Mouse (Mus musculus): ENCODE measurements around the gene Pde4d.
A peak's percentile ranks its signal among the peaks of the same experiment; 100 is the strongest.

Gene Pde4d

GRCm38 (mm10) chr13:109169335-109169606 lies 719.5 kb downstream of the Pde4d start:
- no peak for DNase-seq (ENCODE audit: extremely low spot score, low spot score)

- DNase-seq (ENCODE audit: extremely low spot score, low spot score) = no peak
These were observed 721.9 kb downstream of the Pde4d start for GRCm38 (mm10) chr13:109171688-109172087.

DNA sequence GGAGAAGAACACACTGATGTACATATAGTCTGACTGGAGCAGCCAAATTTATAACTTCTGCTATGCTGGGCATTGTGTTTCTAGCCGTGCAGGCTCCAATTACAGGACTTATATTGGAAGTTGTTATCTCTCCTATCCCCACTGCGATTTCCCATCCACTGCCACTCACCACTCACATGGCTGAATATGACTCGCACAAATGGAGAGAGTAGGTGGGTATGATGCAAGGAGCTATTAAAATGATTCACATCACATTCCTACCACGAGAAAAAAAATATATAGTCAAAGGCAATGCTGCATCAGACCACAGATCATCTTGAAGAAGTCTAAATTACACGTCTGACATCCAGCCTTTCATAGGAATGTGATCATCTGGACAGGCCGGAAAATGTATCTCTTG lies 725.5 kb downstream of the Pde4d start:
- no peak for DNase-seq (ENCODE audit: extremely low spot score, low spot score)

DNA sequence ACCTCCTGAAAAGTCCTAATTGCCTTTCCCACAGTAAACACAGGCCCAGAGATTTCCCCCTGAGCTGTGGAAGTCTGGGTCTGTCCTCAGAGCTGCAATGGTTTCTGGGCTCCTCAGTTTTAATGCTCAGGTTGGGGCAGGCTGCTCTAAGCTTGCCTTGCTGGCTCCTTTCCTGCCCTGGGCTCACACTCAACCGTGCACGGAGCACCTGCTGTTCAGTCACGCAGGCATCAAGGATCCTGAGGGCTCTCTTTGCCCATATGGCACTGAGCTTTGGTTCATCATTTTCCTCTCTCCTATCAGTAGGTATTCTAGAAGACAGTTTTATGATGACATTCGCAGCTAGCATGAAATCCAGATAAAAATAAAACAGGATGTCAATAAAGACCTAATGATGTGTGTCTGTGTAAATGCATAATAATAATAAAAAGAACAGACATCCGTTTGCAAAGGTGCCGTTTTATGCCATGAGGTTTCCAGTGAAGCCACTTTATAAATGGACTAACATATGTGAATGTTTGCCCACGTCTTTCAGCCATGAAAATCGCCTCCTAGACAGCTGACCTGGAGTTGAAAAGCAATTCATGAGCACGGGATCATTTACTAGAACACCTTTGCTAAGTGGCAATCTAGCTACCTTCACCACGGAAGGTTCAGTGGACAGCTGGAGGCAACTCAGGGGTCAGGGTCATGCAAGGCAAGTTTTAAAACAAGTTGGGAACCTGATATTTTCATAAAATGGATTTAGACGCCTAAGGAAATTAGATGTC lies 726.3 kb downstream of the Pde4d start:
- DNase-seq (ENCODE audit: extremely low spot score, low spot score) = no peak

DNA sequence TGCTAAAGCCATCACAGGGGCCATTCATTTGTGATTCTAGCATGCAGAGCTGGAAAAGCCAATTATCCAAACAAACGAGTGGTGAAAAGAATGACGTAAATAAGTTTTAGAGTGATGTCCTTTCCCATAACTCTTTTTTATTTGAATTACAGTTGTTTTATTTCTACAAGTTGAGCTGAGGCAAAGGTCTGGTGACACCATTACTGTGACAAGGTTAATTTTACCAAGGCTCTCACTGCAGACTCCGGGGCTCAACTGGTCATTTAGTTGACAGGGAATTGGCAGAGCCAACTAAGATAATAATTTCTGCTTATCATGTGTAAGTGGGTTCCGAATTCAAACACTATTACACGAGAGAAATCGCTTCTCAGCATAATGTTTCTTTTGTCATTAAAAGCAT lies 731.6 kb downstream of the Pde4d start:
- DNase-seq (ENCODE audit: extremely low spot score, low spot score) = no peak

- DNase-seq (ENCODE audit: extremely low spot score, low spot score) = no peak
These were observed 740.9 kb downstream of the Pde4d start for GRCm38 (mm10) chr13:109190652-109191051.

- no peak for DNase-seq (ENCODE audit: extremely low spot score, low spot score)
These were observed 741.4 kb downstream of the Pde4d start for GRCm38 (mm10) chr13:109191176-109191575.

DNA sequence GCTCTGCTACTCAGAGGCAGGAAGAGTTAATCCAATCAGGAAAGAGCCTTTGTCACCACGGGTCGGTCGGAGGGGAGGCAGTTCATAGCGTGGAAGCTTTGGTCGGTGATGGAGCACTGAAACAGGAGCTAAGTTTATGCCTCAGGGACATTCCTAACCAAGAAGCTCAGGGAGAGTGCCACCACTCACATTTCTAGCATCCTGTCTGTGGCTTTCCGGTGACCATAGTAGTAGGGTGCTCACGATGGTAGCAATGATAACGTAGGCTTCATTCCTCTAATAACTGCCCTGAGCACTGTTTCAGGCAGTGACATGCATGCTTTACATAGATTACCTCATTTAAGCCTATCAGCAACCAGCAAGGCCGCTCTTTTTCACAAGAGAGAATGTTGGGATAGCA lies 755.8 kb downstream of the Pde4d start:
- DNase-seq (ENCODE audit: extremely low spot score, low spot score) = no peak

DNA sequence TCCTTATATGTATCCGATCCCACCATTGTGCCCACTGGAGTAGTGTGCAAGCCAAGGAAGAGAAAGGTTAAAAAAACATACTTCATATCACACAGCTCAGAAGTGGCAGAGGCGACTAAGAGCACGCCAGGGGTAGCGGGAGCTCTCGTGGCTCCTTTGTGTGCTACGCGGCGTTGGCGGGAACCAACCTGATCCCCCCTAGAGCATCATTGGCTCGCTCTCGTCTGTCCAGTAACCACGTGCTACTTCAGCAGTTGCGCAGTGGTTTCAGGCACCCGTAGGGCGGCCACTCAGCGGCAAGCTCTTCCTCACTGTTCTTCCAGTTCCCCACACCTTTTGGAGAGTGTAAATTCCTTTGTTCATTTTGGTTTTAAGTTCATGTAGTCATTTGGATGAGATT lies 758.9 kb downstream of the Pde4d start:
- no peak for DNase-seq (ENCODE audit: extremely low spot score, low spot score)

GRCm38 (mm10) chr13:109209413-109209812 lies 759.7 kb downstream of the Pde4d start:
- no peak for DNase-seq (ENCODE audit: extremely low spot score, low spot score)

- peak; percentile 75 for DNase-seq (ENCODE audit: extremely low spot score, low spot score)
These were observed 760.7 kb downstream of the Pde4d start for GRCm38 (mm10) chr13:109210403-109210802.

- no peak for DNase-seq (ENCODE audit: extremely low spot score, low spot score)
These were observed 761.7 kb downstream of the Pde4d start for GRCm38 (mm10) chr13:109211471-109211870.

GRCm38 (mm10) chr13:109211941-109212487 lies 762.3 kb downstream of the Pde4d start:
- no peak for DNase-seq (ENCODE audit: extremely low spot score, low spot score)

GRCm38 (mm10) chr13:109212788-109213473 lies 763.2 kb downstream of the Pde4d start:
- DNase-seq (ENCODE audit: extremely low spot score, low spot score) = peak; percentile 18

- no peak for DNase-seq (ENCODE audit: extremely low spot score, low spot score)
These were observed 769.4 kb downstream of the Pde4d start for GRCm38 (mm10) chr13:109219019-109219725.

GRCm38 (mm10) chr13:109228967-109229617 lies 779.3 kb downstream of the Pde4d start:
- peak; percentile 10 for DNase-seq (ENCODE audit: extremely low spot score, low spot score)

DNA sequence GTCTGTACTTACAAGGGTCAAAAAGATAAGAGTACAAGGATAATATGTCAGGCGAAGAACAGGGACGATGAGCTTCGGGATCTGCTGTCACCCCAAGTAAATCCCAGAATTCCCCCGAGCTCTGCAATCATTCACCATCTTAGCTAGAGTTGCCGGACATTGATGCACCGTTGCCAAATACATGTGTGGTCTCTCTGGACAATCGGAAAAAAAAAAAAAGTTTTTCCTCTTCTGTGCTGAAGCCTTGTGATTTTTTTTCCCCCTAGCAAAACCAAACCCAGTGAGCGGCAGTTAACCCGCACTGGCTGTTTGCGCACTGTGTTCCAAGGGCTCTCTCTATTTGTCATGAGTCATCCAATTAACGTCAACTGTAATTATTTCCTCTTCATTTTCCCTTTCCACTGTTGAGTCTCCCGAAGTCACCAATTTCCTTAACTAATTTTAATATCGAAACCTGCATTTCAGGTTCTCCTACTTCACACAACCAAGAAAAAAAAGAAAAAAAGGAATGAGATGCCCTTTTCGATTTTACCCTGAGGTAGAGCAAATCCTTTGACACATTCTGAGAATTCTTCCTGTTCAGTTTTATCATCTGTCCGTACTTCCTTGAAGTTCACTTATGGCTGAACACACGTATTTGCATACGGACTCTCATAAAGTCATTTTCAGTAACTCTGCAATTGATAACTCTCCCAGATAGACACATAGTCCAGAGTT lies 780.0 kb downstream of the Pde4d start:
- DNase-seq (ENCODE audit: extremely low spot score, low spot score) = peak; percentile 24

DNA sequence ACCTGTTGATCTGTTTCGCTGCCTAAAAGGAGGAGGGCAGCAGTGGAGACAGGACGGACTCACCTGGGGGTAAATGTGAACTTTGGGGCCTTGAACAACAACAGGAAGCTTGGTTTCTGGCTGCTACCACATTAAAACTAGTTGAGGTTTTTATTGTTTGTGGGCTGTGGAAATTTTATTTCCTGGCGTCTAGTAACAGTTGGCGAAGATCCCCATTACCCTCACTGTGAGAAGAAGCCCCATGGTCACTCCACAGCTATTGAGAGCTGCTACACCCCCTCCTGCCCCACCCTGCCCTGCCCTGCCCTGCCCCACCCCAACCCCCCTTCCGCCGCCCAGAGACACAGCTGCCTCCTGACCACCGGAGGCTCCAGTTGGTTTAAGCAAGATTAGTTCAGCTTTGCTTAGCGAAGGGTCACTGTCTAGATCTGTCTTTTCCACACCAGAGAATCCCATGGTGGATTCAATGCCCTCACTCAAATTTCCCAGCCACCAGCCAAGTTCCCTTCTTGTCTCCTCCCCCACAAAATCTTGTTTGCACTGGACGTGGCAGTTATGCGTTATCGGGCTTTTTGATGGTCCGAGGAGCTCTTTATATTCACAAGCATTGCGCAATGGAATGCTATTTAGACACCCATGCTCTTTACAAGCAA lies 780.7 kb downstream of the Pde4d start:
- DNase-seq (ENCODE audit: extremely low spot score, low spot score) = peak; percentile 13

DNA sequence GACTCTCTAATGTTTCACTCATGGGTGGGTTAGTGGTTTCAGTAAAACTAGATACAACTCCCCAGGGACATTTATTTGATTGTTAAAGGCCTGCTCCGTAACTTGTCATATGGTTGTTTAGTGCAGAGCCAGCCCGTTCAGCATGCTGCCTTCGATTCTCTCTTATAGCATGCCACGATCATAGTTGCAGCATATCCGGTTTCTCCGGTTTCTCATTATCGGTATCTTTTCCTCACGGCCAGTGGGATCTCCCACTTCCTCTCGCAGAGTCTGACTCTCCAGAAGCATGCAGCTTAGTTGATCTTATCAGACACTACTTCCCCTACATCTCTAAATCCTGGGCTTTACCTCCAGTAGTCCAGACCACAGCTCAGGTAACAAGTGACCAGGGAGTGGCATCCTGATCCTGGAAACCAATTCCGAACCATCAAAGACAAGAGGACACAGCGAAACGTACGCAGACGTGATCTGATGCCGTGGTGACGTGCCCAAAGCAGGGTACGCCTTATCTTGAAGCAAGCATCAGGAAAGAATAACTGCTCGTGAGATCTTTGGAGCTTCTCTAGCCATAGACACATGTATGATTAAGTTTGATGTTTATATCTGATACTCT lies 782.2 kb downstream of the Pde4d start:
- DNase-seq (ENCODE audit: extremely low spot score, low spot score) = no peak

DNA sequence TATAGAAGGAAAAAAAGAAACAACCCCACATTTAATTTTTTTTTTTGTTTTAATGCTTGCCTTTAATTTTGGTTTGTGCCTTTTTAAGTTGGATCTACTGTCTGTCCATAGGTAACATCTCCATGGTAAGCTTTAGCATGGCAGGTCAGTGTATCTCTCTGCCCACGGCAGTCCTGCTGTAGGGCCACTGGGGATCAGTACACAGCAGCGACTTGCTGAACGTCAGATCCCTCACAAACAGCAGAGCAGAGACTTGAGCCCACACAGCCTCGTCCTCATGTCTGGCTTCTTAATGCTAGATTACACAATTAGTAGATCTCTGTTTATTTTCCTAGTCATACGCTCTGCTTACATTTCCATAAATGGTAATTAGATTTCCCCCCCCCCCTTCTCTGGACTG lies 782.8 kb downstream of the Pde4d start:
- no peak for DNase-seq (ENCODE audit: extremely low spot score, low spot score)

All from neural tube, embryonic 10.5 days (tissue).